Mouse (Mus musculus) heart, postnatal 0 days (tissue): ENCODE measurements at regions not wholly inside any gene's neighbourhood (a gene's known extent, or its start where the extent isn't known, plus 50 kb on each side); places are given as distances from the start of the nearest gene placed in this dataset.

Experiments
- ATAC-seq: fragments of 200-750 bp; cut with Nextera tagmentation; 2 replicates; pipeline ENCODE4 v1.8.0; 2017; ENCODE audit warnings: low read depth, moderate number of reproducible peaks, moderate library complexity; ENCODE audit not compliant: insufficient read depth
- DNase-seq: peaks from one replicate; pipeline ENCODE4 v3.0.0-alpha.2; 2016; ENCODE audit warnings: low spot score
- H3K27ac ChIP-seq: fragments of 300-500 bp; sonication (generic); 2 replicates; pipeline ENCODE4 v1.5.1; 2014; ENCODE audit warnings: low read depth, mild to moderate bottlenecking
- H3K27me3 ChIP-seq: fragments of 300-500 bp; sonication (generic); 2 replicates; pipeline ENCODE4 v1.6.1; 2014; ENCODE audit warnings: low read length, mixed read lengths; ENCODE audit not compliant: control insufficient read depth, insufficient read depth
- H3K36me3 ChIP-seq: fragments of 300-500 bp; sonication (generic); replicated peaks from 2 replicates; pipeline ENCODE4 v1.6.1; 2014; ENCODE audit warnings: low read length, mixed read lengths; ENCODE audit not compliant: control insufficient read depth, insufficient read depth
- H3K4me1 ChIP-seq: fragments of 300-500 bp; sonication (generic); 2 replicates; pipeline ENCODE4 v1.6.1; 2014; ENCODE audit warnings: antibody characterized with exemption; ENCODE audit not compliant: control insufficient read depth, insufficient read depth
- H3K4me2 ChIP-seq: fragments of 300-500 bp; sonication (generic); 2 replicates; pipeline ENCODE4 v1.6.1; 2014; ENCODE audit warnings: low read depth, mild to moderate bottlenecking, low read length, moderate library complexity
- H3K4me3 ChIP-seq: fragments of 300-500 bp; sonication (generic); 2 replicates; pipeline ENCODE4 v1.5.1; 2014; ENCODE audit warnings: low read depth, low read length
- H3K9ac ChIP-seq: fragments of 300-500 bp; sonication (generic); replicated peaks from 2 replicates; pipeline ENCODE4 v1.6.1; 2014; ENCODE audit warnings: low read depth, low read length, mixed read lengths
- H3K9me3 ChIP-seq: fragments of 300-500 bp; sonication (generic); replicated peaks from 2 replicates; pipeline ENCODE4 v1.6.1; 2016; ENCODE audit warnings: low read length; ENCODE audit not compliant: control insufficient read depth
- CTCF ChIP-seq: IDR thresholded peaks from 2 replicates; pipeline ENCODE4 v1.5.1; 2016; ENCODE audit warnings: antibody characterized with exemption, control low read depth, low read depth
- EP300 ChIP-seq: IDR thresholded peaks from 2 replicates; pipeline ENCODE4 v1.6.1; 2016; ENCODE audit warnings: antibody characterized with exemption, low read depth
- WGBS: fragments of 180-500 bp; shearing (Covaris S2); extraction: QIAGEN DNeasy Blood & Tissue Kit; methylation state at CpG from one replicate; pipeline ENCODE4 v1.1.7; 2014; 5-methylcytosine and 5-hydroxymethylcytosine counted together

DNA sequence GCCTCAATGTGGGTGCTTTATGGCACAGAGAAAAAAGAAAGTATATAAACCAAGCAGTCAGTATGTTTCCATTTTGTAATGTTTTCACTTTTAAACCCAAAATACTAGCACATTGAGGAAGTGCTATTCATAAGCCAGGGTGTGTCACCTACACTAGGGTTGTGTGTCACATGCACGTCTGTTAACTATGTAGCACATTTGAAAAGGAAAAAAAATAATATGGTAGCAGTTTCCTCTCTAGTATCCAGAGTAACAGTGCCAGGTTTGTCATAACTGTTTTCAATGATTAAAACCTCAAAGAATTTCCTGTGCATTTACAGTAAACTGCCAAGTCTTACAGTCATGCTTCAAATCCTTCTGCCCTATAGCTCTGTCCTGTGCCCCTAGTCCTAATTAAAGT lies 424.8 kb downstream of the Tmem161b start:
- H3K27ac ChIP-seq: no peak overlapping the region
- ATAC-seq: no peak
- 42% methylated on average over 1 of the region's 1 CpGs for WGBS
- H3K27me3 ChIP-seq: no peaks in the 10 kb centered on the region
- no peak overlapping the region for H3K4me3 ChIP-seq
- H3K4me1 ChIP-seq: no peaks in the 10 kb centered on the region
- no peak for DNase-seq
- TF ChIP-seq EP300: no peak
- TF ChIP-seq CTCF: no peak
- H3K9ac ChIP-seq: no peak overlapping the region
- no peak overlapping the region for H3K4me2 ChIP-seq
- no peaks in the 10 kb centered on the region for H3K9me3 ChIP-seq
- H3K36me3 ChIP-seq: no peaks in the 10 kb centered on the region

DNA sequence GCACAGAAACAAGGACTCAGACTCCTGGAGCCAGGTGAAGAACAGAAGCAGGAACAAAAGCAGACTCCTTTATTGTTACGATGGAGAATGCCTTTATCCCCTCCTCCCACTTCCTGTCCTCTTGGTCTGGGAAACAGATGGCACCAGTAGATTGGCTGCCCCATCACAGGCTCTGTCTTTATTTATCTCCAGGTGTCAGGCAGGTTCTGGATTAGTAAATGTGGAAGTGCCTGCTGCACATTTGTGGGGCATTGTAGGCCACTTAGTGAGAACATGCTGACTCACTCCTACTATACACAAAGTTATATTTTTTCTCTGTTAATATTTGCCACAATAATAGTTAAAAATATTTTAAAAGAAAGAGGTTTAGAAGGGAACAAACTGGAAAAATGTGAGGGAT lies 426.0 kb downstream of the Tmem161b start:
- ATAC-seq: no peak
- Histone ChIP-seq H3K27ac (no peak overlapping the region), H3K4me1 (no peaks in the 10 kb centered on the region), H3K36me3 (no peaks in the 10 kb centered on the region), H3K4me2 (no peak overlapping the region), H3K4me3 (no peak overlapping the region), H3K9me3 (no peaks in the 10 kb centered on the region), H3K9ac (no peak overlapping the region), H3K27me3 (no peaks in the 10 kb centered on the region)
- no peak for DNase-seq
- 44% methylated on average over 1 of the region's 1 CpGs for WGBS
- no peak for TF ChIP-seq CTCF
- no peak for TF ChIP-seq EP300

DNA sequence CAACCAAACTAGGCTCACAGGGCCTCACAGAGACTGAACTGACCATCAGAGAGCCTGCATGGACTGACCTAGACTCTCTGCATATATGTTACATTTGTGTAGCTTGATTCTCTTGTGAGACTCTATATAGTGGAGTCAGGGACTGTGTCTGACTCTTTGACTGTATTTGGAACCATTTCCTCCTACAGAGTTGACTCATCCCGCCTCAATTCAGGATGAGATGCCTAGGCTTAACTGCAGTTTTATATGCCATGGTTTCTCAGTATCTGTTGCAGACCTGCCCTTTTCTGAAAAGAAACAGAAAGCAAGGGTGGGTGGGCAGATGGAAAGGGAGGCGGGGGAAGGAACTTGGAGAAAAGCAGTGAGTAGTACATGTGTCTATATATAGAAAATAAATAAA lies 441.9 kb downstream of the Tmem161b start:
- Histone ChIP-seq H3K9ac (no peak overlapping the region), H3K4me2 (no peak overlapping the region), H3K4me1 (no peaks in the 10 kb centered on the region), H3K27ac (no peak overlapping the region), H3K4me3 (no peak overlapping the region), H3K36me3 (no peaks in the 10 kb centered on the region), H3K27me3 (no peaks in the 10 kb centered on the region), H3K9me3 (no peaks in the 10 kb centered on the region)
- ATAC-seq: no peak
- no peak for DNase-seq
- TF ChIP-seq EP300 (no peak), CTCF (no peak)
- 75% methylated on average over 2 of the region's 2 CpGs for WGBS

DNA sequence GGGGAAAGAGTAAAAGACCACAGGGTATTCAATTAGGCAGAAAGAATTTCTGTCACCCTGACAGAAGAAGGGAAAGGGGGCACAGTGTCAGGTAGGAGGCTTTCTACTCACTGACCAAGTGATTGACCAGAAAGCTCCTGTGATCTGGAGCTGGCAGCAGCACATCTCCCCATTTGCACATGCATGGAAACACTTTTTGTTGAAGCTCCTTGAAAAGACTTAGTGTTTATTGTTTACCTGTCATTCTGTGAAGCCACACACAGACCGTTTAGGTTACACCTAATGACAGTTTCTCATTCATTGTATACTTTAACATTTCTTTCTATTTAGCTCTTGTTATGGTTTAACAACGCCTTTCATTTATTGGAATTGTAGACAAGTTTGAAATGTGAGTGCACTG lies 458.9 kb downstream of the Tmem161b start:
- Histone ChIP-seq H3K4me2 (no peak overlapping the region), H3K4me3 (no peak overlapping the region), H3K9me3 (no peaks in the 10 kb centered on the region), H3K27me3 (no peaks in the 10 kb centered on the region), H3K4me1 (no peaks in the 10 kb centered on the region), H3K27ac (no peak overlapping the region), H3K9ac (no peak overlapping the region), H3K36me3 (no peaks in the 10 kb centered on the region)
- 58% methylated on average over 2 of the region's 2 CpGs for WGBS
- DNase-seq (no peak), ATAC-seq (no peak)
- TF ChIP-seq CTCF (no peak), EP300 (no peak)

DNA sequence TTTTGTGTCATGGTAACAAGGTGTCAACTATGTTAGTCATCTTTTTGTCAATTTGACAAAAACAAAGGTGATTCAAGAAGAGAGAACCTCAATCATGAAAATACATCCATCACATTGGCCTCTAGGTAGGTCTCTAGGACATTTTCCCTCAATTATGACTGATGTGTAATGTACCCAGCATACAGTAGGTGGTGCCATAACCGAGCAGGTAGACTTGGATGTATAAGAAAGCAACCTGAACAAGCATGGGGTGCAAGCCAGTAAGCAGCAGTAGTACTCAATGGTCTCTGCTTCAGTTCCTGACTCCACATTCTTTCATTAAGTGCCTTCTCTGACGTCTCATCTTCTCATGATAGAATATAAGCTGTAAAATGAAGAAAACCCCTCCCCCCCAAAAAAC lies 463.8 kb downstream of the Tmem161b start:
- Histone ChIP-seq H3K4me2 (no peak overlapping the region), H3K4me3 (no peak overlapping the region), H3K27ac (no peak overlapping the region), H3K27me3 (no peaks in the 10 kb centered on the region), H3K9me3 (no peaks in the 10 kb centered on the region), H3K9ac (no peak overlapping the region), H3K4me1 (no peaks in the 10 kb centered on the region), H3K36me3 (no peaks in the 10 kb centered on the region)
- TF ChIP-seq CTCF (peak; percentile 39), EP300 (no peak)
- no peak for DNase-seq
- no peak for ATAC-seq
- WGBS: 40% methylated on average over 2 of the region's 2 CpGs

DNA sequence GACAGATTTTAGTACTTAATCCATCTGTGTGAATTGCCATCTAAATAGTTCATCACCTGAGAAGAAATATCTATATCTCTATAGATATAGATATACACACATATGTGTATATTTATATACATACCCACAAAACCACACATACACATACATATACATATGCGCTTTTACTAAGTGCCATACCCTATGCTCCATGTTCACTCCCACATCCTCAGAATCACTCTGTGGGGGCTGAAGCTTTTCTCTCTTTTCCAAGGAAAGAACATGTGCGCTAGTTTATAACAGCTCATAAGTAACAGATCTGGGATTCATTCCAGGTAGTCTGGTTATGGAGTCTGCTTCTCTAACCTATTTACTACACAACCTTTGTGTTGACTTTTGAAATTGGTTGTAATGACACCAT lies 471.4 kb downstream of the Tmem161b start:
- WGBS: 88% methylated on average over 2 of the region's 2 CpGs
- ATAC-seq (no peak), DNase-seq (no peak)
- Histone ChIP-seq H3K36me3 (no peaks in the 10 kb centered on the region), H3K4me2 (no peak overlapping the region), H3K4me1 (no peaks in the 10 kb centered on the region), H3K27me3 (no peaks in the 10 kb centered on the region), H3K27ac (no peak overlapping the region), H3K9me3 (no peaks in the 10 kb centered on the region), H3K9ac (no peak overlapping the region), H3K4me3 (no peak overlapping the region)
- TF ChIP-seq EP300 (no peak), CTCF (no peak)
